Mouse (Mus musculus) liver, postnatal 0 days (tissue): ENCODE measurements around the gene Slc16a12.

Experiments
- CTCF ChIP-seq: sonication (generic); IDR thresholded peaks from 2 replicates; pipeline ENCODE4 v1.5.1; 2016; ENCODE audit warnings: antibody characterized with exemption, low read depth
- EP300 ChIP-seq: IDR thresholded peaks from 2 replicates; pipeline ENCODE4 v1.6.1; 2016; ENCODE audit warnings: antibody characterized with exemption, low read depth, mild to moderate bottlenecking

DNA sequence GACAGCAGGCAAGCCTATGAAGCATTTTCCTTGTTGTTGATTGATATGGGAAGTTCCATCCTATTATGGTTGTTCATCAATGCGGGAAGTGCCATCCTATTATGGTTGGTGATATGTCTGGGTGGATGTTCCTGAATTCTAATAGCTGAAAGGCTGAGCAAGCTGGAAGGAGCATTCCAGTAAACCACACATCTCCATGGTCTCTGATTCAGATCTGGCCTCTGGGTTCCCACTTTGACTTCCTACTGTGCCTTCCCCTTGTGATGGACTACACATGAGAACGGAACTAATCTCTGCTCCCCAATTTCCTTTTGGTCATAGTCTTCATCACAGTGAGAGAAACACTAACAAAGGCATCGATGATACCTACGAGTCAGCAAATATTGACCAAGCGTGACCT, 126.2 kb downstream of the Slc16a12 start:
- no peak for TF ChIP-seq EP300
- TF ChIP-seq CTCF = no peak
